Mouse (Mus musculus) testis, adult 2 months (tissue): ENCODE results near the gene Ank3.

Experiments used
- CTCF ChIP-seq: fragments of 200-500 bp; IDR thresholded peaks from 2 replicates; pipeline ENCODE4 v1.5.1; 2012; ENCODE audit warnings: low read depth, mild to moderate bottlenecking, inconsistent platforms, low read length, moderate library complexity; ENCODE audit not compliant: control insufficient read depth, insufficient read depth, insufficient replicate concordance
- POLR2A ChIP-seq: fragments of 200-500 bp; IDR thresholded peaks from 2 replicates; pipeline ENCODE4 v1.6.1; 2012; ENCODE audit warnings: low read depth, mild to moderate bottlenecking, inconsistent platforms, low read length, moderate library complexity; ENCODE audit not compliant: control insufficient read depth

GRCm38 (mm10) chr10:69725078-69725477, 326.5 kb downstream of the Ank3 start:
- TF ChIP-seq CTCF (no peak), POLR2A (no peak)
